10 mouse cellular contexts compared by ENCODE assay signal in the genomic region with DNA sequence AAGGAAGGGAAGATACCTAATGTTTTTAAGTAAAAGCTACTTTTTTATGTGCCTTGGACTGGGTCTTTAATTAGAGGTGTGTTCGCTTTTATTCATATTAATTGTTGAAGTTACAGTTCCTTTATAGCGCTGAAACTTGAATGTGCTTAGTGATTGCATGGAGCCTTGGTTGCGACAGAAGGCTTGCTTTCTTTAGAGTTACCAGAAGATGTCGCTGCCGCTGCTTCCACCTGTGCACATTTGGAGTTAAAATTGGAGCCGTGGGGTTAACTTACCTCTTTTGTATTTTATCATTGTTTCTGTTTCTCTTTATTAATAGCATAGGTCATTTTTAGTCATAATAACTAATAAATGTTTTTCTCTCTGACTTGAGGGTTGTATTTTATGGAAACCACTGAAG. TPM values are rescaled to one million over a fixed set of nuclear protein-coding genes. Genes with fewer than 3 reads are reported as not detected.
A peak's percentile ranks its signal among the peaks of the same experiment; 100 is the strongest.
DNase-seq lines count a peak whose midpoint lies in the region; ATAC-seq and TF ChIP-seq lines count a peak whose summit lies in the region.
"Had no signal": no experiment of that assay in that cellular context is flagged by ENCODE, and none has a peak within 500 bp of the region (broad histone marks: within the 10 kb centered on the region; RNA-seq: fewer than 3 reads in every experiment).

No protein-coding gene starts in this region.

- no peak for TF ChIP-seq EP300 in MEL (IDR thresholded peaks at IDR 0.05; ENCODE audit: low read depth in 1 of 2, low read length in 2 of 2)

- peak; percentile 50 for ATAC-seq in inflammation-experienced regulatory T-cells, adult 6 months
- ATAC-seq in hindbrain, embryonic 13.5 days (ENCODE audit: low FRiP score): no peak

- peak; percentile 43 for TF ChIP-seq CTCF in kidney, adult 2 months (conservative IDR thresholded peaks at IDR 0.05; ENCODE audit: insufficient read depth, insufficient read length, low read depth, low read length)
- peak in 2 of 3 experiments; percentile 24 to 41; a peak in 3 of 6 replicates for TF ChIP-seq CTCF in MEL (IDR thresholded peaks at IDR 0.05 in 2 of 3, conservative IDR thresholded peaks at IDR 0.05 in 1 of 3; ENCODE audit: control insufficient read depth in 1 of 3, insufficient read depth in 1 of 3, low read depth in 2 of 3, low read length in 3 of 3, poor library complexity in 1 of 3, severe bottlenecking in 1 of 3)

- no peak overlapping the region for H3K4me2 ChIP-seq in hindbrain, embryonic 13.5 days
- H3K4me2 ChIP-seq: embryonic facial prominence, embryonic 13.5 days; heart, embryonic 13.5 days had no signal

- no peak for DNase-seq in kidney, adult 2 months
- DNase-seq in kidney, postnatal 10 days: no peak
- DNase-seq in A20 (ENCODE audit: low read depth, low spot score) (peak; percentile 71), MEL (ENCODE audit: low read depth, low spot score) (peak; percentile 13)
- DNase-seq in thymus, postnatal 4 days: no peak
- DNase-seq: cerebellum, adult 8-10 months had no signal

- no peaks in the 10 kb centered on the region for H3K36me3 ChIP-seq in kidney, adult 2 months (ENCODE audit: control insufficient read depth, insufficient read depth, low read length)
- no peaks in the 10 kb centered on the region for H3K36me3 ChIP-seq in MEL (ENCODE audit: control insufficient read depth in 1 of 2, insufficient read depth in 2 of 2, low read length in 2 of 2)
- H3K36me3 ChIP-seq in hindbrain, embryonic 13.5 days: peaks cover 1% of the 10 kb centered on the region

- TF ChIP-seq POLR2A in kidney, adult 2 months (IDR thresholded peaks at IDR 0.05; ENCODE audit: low read depth, low read length): no peak
- TF ChIP-seq POLR2A in MEL (IDR thresholded peaks at IDR 0.05; ENCODE audit: control insufficient read depth in 1 of 2, insufficient read depth in 1 of 2, low read depth in 1 of 2, low read length in 2 of 2, poor library complexity in 1 of 2): no peak

- H3K27ac ChIP-seq in kidney, adult 2 months (ENCODE audit: insufficient read depth, low read depth, low read length): no peak overlapping the region
- no peak overlapping the region for H3K27ac ChIP-seq in MEL (ENCODE audit: control insufficient read depth, low read depth, low read length)
- H3K27ac ChIP-seq in hindbrain, embryonic 13.5 days: no peak overlapping the region
- H3K27ac ChIP-seq: embryonic facial prominence, embryonic 13.5 days; heart, embryonic 13.5 days had no signal

- 68% methylated on average over 6 of the region's 6 CpGs for WGBS in kidney, adult 2 months
- WGBS in hindbrain, embryonic 13.5 days: 78% methylated on average over 6 of the region's 6 CpGs

- H3K27me3 ChIP-seq in kidney, adult 2 months (replicated peaks; ENCODE audit: control insufficient read depth, insufficient read depth, low read length): no peaks in the 10 kb centered on the region
- no peaks in the 10 kb centered on the region for H3K27me3 ChIP-seq in MEL (ENCODE audit: control insufficient read depth in 1 of 2, insufficient read depth in 2 of 2, low read length in 2 of 2)
- no peaks in the 10 kb centered on the region for H3K27me3 ChIP-seq in hindbrain, embryonic 13.5 days
- H3K27me3 ChIP-seq: embryonic facial prominence, embryonic 13.5 days; heart, embryonic 13.5 days had no signal

- H3K9ac ChIP-seq in MEL (ENCODE audit: control insufficient read depth, low read depth, low read length, poor library complexity, severe bottlenecking): no peak overlapping the region
- no peak overlapping the region for H3K9ac ChIP-seq in hindbrain, embryonic 13.5 days
- H3K9ac ChIP-seq: embryonic facial prominence, embryonic 13.5 days; heart, embryonic 13.5 days had no signal

- no peak overlapping the region for H3K4me3 ChIP-seq in kidney, adult 2 months (ENCODE audit: insufficient read depth, low read depth, low read length)
- H3K4me3 ChIP-seq in MEL (ENCODE audit: control insufficient read depth in 1 of 2, insufficient read depth in 1 of 2, low read depth in 2 of 2, low read length in 2 of 2): no peak overlapping the region
- H3K4me3 ChIP-seq in hindbrain, embryonic 13.5 days: no peak overlapping the region
- H3K4me3 ChIP-seq: embryonic facial prominence, embryonic 13.5 days; heart, embryonic 13.5 days had no signal

- H3K4me1 ChIP-seq in kidney, adult 2 months (ENCODE audit: control insufficient read depth, insufficient read depth, low read length): no peaks in the 10 kb centered on the region
- H3K4me1 ChIP-seq in MEL (ENCODE audit: control insufficient read depth in 1 of 2, insufficient read depth in 2 of 2, low read length in 2 of 2): no peaks in the 10 kb centered on the region
- no peaks in the 10 kb centered on the region for H3K4me1 ChIP-seq in hindbrain, embryonic 13.5 days (replicated peaks)
- H3K4me1 ChIP-seq: embryonic facial prominence, embryonic 13.5 days; heart, embryonic 13.5 days had no signal

- peak; percentile 42 for TF ChIP-seq RAD21 in MEL (IDR thresholded peaks at IDR 0.05; ENCODE audit: low read depth, low read length)

- H3K9me3 ChIP-seq in MEL (replicated peaks; ENCODE audit: insufficient read depth, low read length): no peaks in the 10 kb centered on the region
- no peaks in the 10 kb centered on the region for H3K9me3 ChIP-seq in hindbrain, embryonic 13.5 days
- H3K9me3 ChIP-seq: embryonic facial prominence, embryonic 13.5 days; heart, embryonic 13.5 days had no signal

- no peaks in the 10 kb centered on the region for H3K79me2 ChIP-seq in MEL (ENCODE audit: control insufficient read depth, insufficient read depth, low read length, poor library complexity)

TF ChIP-seq in MEL, 35 proteins besides CTCF, POLR2A, EP300 and RAD21:
- TF ChIP-seq SMC3 (IDR thresholded peaks at IDR 0.05; ENCODE audit: low read depth, low read length) (peak; percentile 40), HCFC1 (IDR thresholded peaks at IDR 0.05; ENCODE audit: low read depth, low read length) (no peak), ZNF384 (IDR thresholded peaks at IDR 0.05; ENCODE audit: low read depth, low read length) (no peak)

RNA-seq across cellular contexts. Expression of a gene that starts 36.5 kb away (rescaled TPM):
- 7.0 and 7.1 TPM in 2 replicates for polyA plus RNA-seq in kidney, adult 2 months (2012; rRNA removed)
- total RNA-seq in MEL (2012; rRNA removed): 3.0 and 3.5 TPM in 2 replicates
- polyA plus RNA-seq in MEL (2012; ENCODE audit: insufficient read depth in 1 of 2, insufficient read length in 2 of 2, low read depth in 1 of 2, low replicate concordance in 2 of 2, missing spikeins in 1 of 2): 1 to 10 TPM in 1 of 2 experiments, not detected in 1; 9.4 TPM
- polyA plus RNA-seq in inflammation-experienced regulatory T-cells, adult 6 months (2017; shearing (Covaris generic)): 1 to 10 TPM in 1 of 3 experiments, under 1 TPM in 2; 0.54 to 2.1 (median 0.62) TPM
- polyA plus RNA-seq in hindbrain, embryonic 13.5 days (2015; fragmentation: Nextera tagmentation; extraction: Ambion mirVana): 5.0 and 5.9 TPM in 2 replicates

Comparison
In these comparisons a context has a peak if more than half of its experiments do, and no peak if none do; other contexts are left out.
1. DNase-seq: peak in A20 (single experiment) and MEL (single experiment); none in kidney, adult 2 months (single experiment), kidney, postnatal 10 days (single experiment) and thymus, postnatal 4 days (single experiment).